ENCODE assay signal across 31 mouse cellular contexts in the genomic region with DNA sequence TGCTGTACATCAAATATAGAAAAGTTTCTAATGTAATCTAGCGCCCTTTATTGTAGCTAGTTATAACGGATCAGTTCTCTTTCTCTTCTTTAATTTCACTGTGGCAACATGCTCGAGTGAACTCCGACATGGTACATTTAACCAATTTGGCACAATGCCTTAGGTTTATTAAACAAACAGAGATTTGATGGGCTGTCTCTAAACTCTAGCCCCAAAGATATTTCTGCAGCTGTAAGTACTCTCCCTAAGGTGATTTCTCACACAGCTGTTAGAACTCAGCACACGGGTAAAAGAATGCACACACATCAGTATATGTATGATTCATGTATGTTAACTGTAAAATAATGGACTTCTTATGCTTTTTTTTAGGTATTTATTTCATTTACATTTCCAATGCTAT.
DNase-seq lines count a peak whose midpoint lies in the region; ATAC-seq and TF ChIP-seq lines count a peak whose summit lies in the region.
"Had no signal": no experiment of that assay in that cellular context is flagged by ENCODE, and none has a peak within 500 bp of the region (broad histone marks: within the 10 kb centered on the region; RNA-seq: fewer than 3 reads in every experiment).

No protein-coding gene starts in this region.

- no peak overlapping the region for H3K4me2 ChIP-seq in hindbrain, postnatal 0 days (ENCODE audit: low read depth, low read length)
- H3K4me2 ChIP-seq in hindbrain, embryonic 12.5 days (replicated peaks), result no peak overlapping the region
- no peak overlapping the region for H3K4me2 ChIP-seq in lung, embryonic 15.5 days
- H3K4me2 ChIP-seq: embryonic facial prominence, embryonic 12.5 days; forebrain, embryonic 15.5 days; heart, embryonic 11.5 days; limb, embryonic 15.5 days; midbrain, embryonic 11.5 days; neural tube, embryonic 13.5 days; stomach, embryonic 15.5 days had no signal

- TF ChIP-seq CTCF in hindbrain, postnatal 0 days (IDR thresholded peaks at IDR 0.05; ENCODE audit: low read depth), result no peak

- H3K27me3 ChIP-seq in hindbrain, postnatal 0 days (ENCODE audit: insufficient read depth, low read length), result no peaks in the 10 kb centered on the region
- no peaks in the 10 kb centered on the region for H3K27me3 ChIP-seq in hindbrain, embryonic 12.5 days
- H3K27me3 ChIP-seq in lung, embryonic 15.5 days, result no peaks in the 10 kb centered on the region
- H3K27me3 ChIP-seq: CH12.LX; embryonic facial prominence, embryonic 12.5 days; forebrain, embryonic 15.5 days; limb, embryonic 15.5 days; neural tube, embryonic 13.5 days; stomach, embryonic 15.5 days had no signal

- no peaks in the 10 kb centered on the region for H3K4me1 ChIP-seq in hindbrain, postnatal 0 days (ENCODE audit: insufficient read depth, low read length)
- H3K4me1 ChIP-seq in hindbrain, embryonic 12.5 days, result no peaks in the 10 kb centered on the region
- no peaks in the 10 kb centered on the region for H3K4me1 ChIP-seq in lung, embryonic 15.5 days
- H3K4me1 ChIP-seq: embryonic facial prominence, embryonic 12.5 days; forebrain, embryonic 10.5 days; forebrain, embryonic 15.5 days; limb, embryonic 10.5 days; limb, embryonic 15.5 days; neural tube, embryonic 13.5 days; stomach, embryonic 15.5 days had no signal

- peak; percentile 16 for DNase-seq in cerebellum, adult 9-10 months
- DNase-seq in cerebellum, adult 8-10 months, result no peak
- DNase-seq in hindbrain, postnatal 0 days (ENCODE audit: low spot score), result peak; percentile 58
- no peak for DNase-seq in lung, postnatal 14 days
- peak; percentile 47 for DNase-seq in Muller cell, postnatal 12 days (ENCODE audit: inconsistent ontology term)
- no peak for DNase-seq in left cerebral cortex, adult 8-10 months (ENCODE audit: low spot score in 2 of 2)
- DNase-seq: adrenal gland, postnatal 14 days; cerebellum, adult 18-20 months; cerebellum, postnatal 36 days; gastrocnemius, adult 2 months; gastrocnemius, postnatal 36 days; heart, adult 18-20 months; heart, postnatal 36 days; kidney, adult 9 months; layer of hippocampus, postnatal 36 days; lung, adult 2 months; right cerebral cortex, postnatal 14 days had no signal

- H3K27ac ChIP-seq in hindbrain, postnatal 0 days, result no peak overlapping the region
- H3K27ac ChIP-seq in hindbrain, embryonic 12.5 days, result no peak overlapping the region
- H3K27ac ChIP-seq in lung, embryonic 15.5 days, result peak overlapping the region; percentile 33; the same call in 1 of the 2 replicates
- H3K27ac ChIP-seq: embryonic facial prominence, embryonic 12.5 days; forebrain, embryonic 10.5 days; forebrain, embryonic 15.5 days; gastrocnemius, adult 2 months; limb, embryonic 10.5 days; limb, embryonic 15.5 days; liver, embryonic 14.5 days; neural tube, embryonic 13.5 days; stomach, embryonic 15.5 days had no signal

- no peak for ATAC-seq in hindbrain, postnatal 0 days
- no peak for ATAC-seq in hindbrain, embryonic 12.5 days (ENCODE audit: low FRiP score)
- ATAC-seq in lung, embryonic 15.5 days (ENCODE audit: borderline replicate concordance, extremely low read depth, low FRiP score, low TSS enrichment), result peak; percentile 59; the same call in 1 of the 2 replicates
- ATAC-seq: forebrain, embryonic 15.5 days; intestine, embryonic 16.5 days had no signal

- WGBS in hindbrain, postnatal 0 days, result 34% methylated on average over 5 of the region's 5 CpGs
- WGBS in hindbrain, embryonic 12.5 days, result 79% methylated on average over 5 of the region's 5 CpGs
- WGBS in lung, embryonic 15.5 days, result 35% methylated on average over 5 of the region's 5 CpGs

- no peak overlapping the region for H3K4me3 ChIP-seq in hindbrain, postnatal 0 days (ENCODE audit: low read length)
- H3K4me3 ChIP-seq in hindbrain, embryonic 12.5 days, result no peak overlapping the region
- H3K4me3 ChIP-seq in lung, embryonic 15.5 days, result no peak overlapping the region
- H3K4me3 ChIP-seq: embryonic facial prominence, embryonic 12.5 days; forebrain, embryonic 10.5 days; forebrain, embryonic 15.5 days; gastrocnemius, adult 2 months; limb, embryonic 10.5 days; limb, embryonic 15.5 days; neural tube, embryonic 13.5 days; stomach, embryonic 15.5 days had no signal

- H3K9me3 ChIP-seq in hindbrain, postnatal 0 days (ENCODE audit: low read length), result no peaks in the 10 kb centered on the region
- no peaks in the 10 kb centered on the region for H3K9me3 ChIP-seq in hindbrain, embryonic 12.5 days (replicated peaks)
- no peaks in the 10 kb centered on the region for H3K9me3 ChIP-seq in lung, embryonic 15.5 days
- H3K9me3 ChIP-seq: embryonic facial prominence, embryonic 12.5 days; forebrain, embryonic 10.5 days; forebrain, embryonic 15.5 days; limb, embryonic 10.5 days; limb, embryonic 15.5 days; neural tube, embryonic 13.5 days; stomach, embryonic 15.5 days had no signal

- no peak overlapping the region for H3K9ac ChIP-seq in hindbrain, postnatal 0 days (replicated peaks; ENCODE audit: low read length)
- no peak overlapping the region for H3K9ac ChIP-seq in hindbrain, embryonic 12.5 days
- no peak overlapping the region for H3K9ac ChIP-seq in lung, embryonic 15.5 days
- H3K9ac ChIP-seq: embryonic facial prominence, embryonic 12.5 days; forebrain, embryonic 15.5 days; limb, embryonic 15.5 days; liver, embryonic 14.5 days; neural tube, embryonic 13.5 days; stomach, embryonic 15.5 days had no signal

- H3K36me3 ChIP-seq in hindbrain, postnatal 0 days (ENCODE audit: insufficient read depth, low read length), result no peaks in the 10 kb centered on the region
- H3K36me3 ChIP-seq in hindbrain, embryonic 12.5 days, result no peaks in the 10 kb centered on the region
- H3K36me3 ChIP-seq in lung, embryonic 15.5 days, result no peaks in the 10 kb centered on the region
- H3K36me3 ChIP-seq: embryonic facial prominence, embryonic 12.5 days; forebrain, embryonic 10.5 days; forebrain, embryonic 15.5 days; limb, embryonic 10.5 days; limb, embryonic 15.5 days; neural tube, embryonic 13.5 days; stomach, embryonic 15.5 days had no signal

Comparison
In these comparisons a context has a peak if more than half of its experiments do, and no peak if none do; other contexts are left out.
1. DNase-seq: peak in cerebellum, adult 9-10 months (single experiment), hindbrain, postnatal 0 days (single experiment) and Muller cell, postnatal 12 days (single experiment); none in cerebellum, adult 8-10 months (single experiment), lung, postnatal 14 days (single experiment) and left cerebral cortex, adult 8-10 months (0 of 2).